Comparison of ENCODE assay signal across 8 mouse cellular contexts in genomic region chr6:32583582-32583981, GRCm38 (mm10). TPM values are rescaled to one million over a fixed set of nuclear protein-coding genes. Genes with fewer than 3 reads are reported as not detected.
A peak's percentile ranks its signal among the peaks of the same experiment; 100 is the strongest.
DNase-seq lines count a peak whose midpoint lies in the region; ATAC-seq lines count a peak whose summit lies in the region.
"Had no signal": no experiment of that assay in that cellular context is flagged by ENCODE, and none has a peak within 500 bp of the region (broad histone marks: within the 10 kb centered on the region; RNA-seq: fewer than 3 reads in every experiment).

No protein-coding gene starts in this region.

- no peaks in the 10 kb centered on the region for H3K36me3 ChIP-seq in limb, embryonic 12.5 days
- no peaks in the 10 kb centered on the region for H3K36me3 ChIP-seq in limb, embryonic 10.5 days
- H3K36me3 ChIP-seq in forebrain, embryonic 15.5 days = no peaks in the 10 kb centered on the region

- H3K9ac ChIP-seq in limb, embryonic 12.5 days (replicated peaks) = no peak overlapping the region
- peak overlapping the region; percentile 41 for H3K9ac ChIP-seq in forebrain, embryonic 15.5 days (replicated peaks)

- WGBS in limb, embryonic 12.5 days = 6% methylated on average over 3 of the region's 3 CpGs
- WGBS in limb, embryonic 10.5 days = 3% methylated on average over 3 of the region's 3 CpGs
- WGBS in forebrain, embryonic 15.5 days = 8% methylated on average over 3 of the region's 3 CpGs

- DNase-seq in limb, embryonic 10.5 days (ENCODE audit: low spot score) = no peak
- DNase-seq in mesoderm, embryonic 11.5 days (ENCODE audit: low read depth, low spot score) = peak; percentile 44
- DNase-seq in right cerebral cortex, postnatal 14 days = peak; percentile 34
- DNase-seq in testis, postnatal 10 days (ENCODE audit: low spot score) = no peak
- DNase-seq in adrenal gland, postnatal 25 days = no peak
- DNase-seq: cerebellum, adult 9-11 months had no signal

- ATAC-seq in limb, embryonic 12.5 days (ENCODE audit: insufficient number of reproducible peaks, insufficient read depth, low FRiP score, low TSS enrichment, low read depth) = no peak
- ATAC-seq in forebrain, embryonic 15.5 days (replicated peaks) = no peak

- no peak overlapping the region for H3K27ac ChIP-seq in limb, embryonic 12.5 days
- H3K27ac ChIP-seq in limb, embryonic 10.5 days = no peak overlapping the region
- no peak overlapping the region for H3K27ac ChIP-seq in forebrain, embryonic 15.5 days (replicated peaks)

- H3K4me2 ChIP-seq in limb, embryonic 12.5 days = peak overlapping the region; percentile 100
- peak overlapping the region; percentile 92 for H3K4me2 ChIP-seq in forebrain, embryonic 15.5 days (replicated peaks)

- peaks cover 58% of the 10 kb centered on the region for H3K27me3 ChIP-seq in limb, embryonic 12.5 days
- peaks cover 62% of the 10 kb centered on the region for H3K27me3 ChIP-seq in limb, embryonic 10.5 days (ENCODE audit: low read depth, poor library complexity, severe bottlenecking)
- no peaks in the 10 kb centered on the region for H3K27me3 ChIP-seq in forebrain, embryonic 15.5 days

- H3K4me1 ChIP-seq in limb, embryonic 12.5 days (replicated peaks) = peaks cover 35% of the 10 kb centered on the region
- peaks cover 48% of the 10 kb centered on the region for H3K4me1 ChIP-seq in limb, embryonic 10.5 days
- peaks cover 57% of the 10 kb centered on the region for H3K4me1 ChIP-seq in forebrain, embryonic 15.5 days

- no peak overlapping the region for H3K4me3 ChIP-seq in limb, embryonic 12.5 days (replicated peaks)
- H3K4me3 ChIP-seq in limb, embryonic 10.5 days = no peak overlapping the region
- peak overlapping the region; percentile 92 for H3K4me3 ChIP-seq in forebrain, embryonic 15.5 days

- H3K9me3 ChIP-seq in limb, embryonic 12.5 days = no peaks in the 10 kb centered on the region
- no peaks in the 10 kb centered on the region for H3K9me3 ChIP-seq in limb, embryonic 10.5 days (replicated peaks)
- H3K9me3 ChIP-seq in forebrain, embryonic 15.5 days = no peaks in the 10 kb centered on the region

RNA-seq across cellular contexts. Expression of gene Plxna4, which starts 4.4 kb away (rescaled TPM):
- polyA plus RNA-seq in limb, embryonic 12.5 days (2016; fragmentation: Nextera tagmentation; extraction: Ambion mirVana) = 6.4 and 6.7 TPM in 2 replicates
- polyA plus RNA-seq in limb, embryonic 10.5 days (2016; fragmentation: Nextera tagmentation; extraction: Ambion mirVana) = 1.1 and 1.9 TPM in 2 replicates
- polyA plus RNA-seq in forebrain, embryonic 15.5 days (2015; fragmentation: Nextera tagmentation; extraction: Ambion mirVana) = 28.7 and 29.6 TPM in 2 replicates
- total RNA-seq in adrenal gland, postnatal 25 days (2021) = 3.6 and 5.0 TPM in 2 replicates

Comparison
In these comparisons a context has a peak if more than half of its experiments do, and no peak if none do; other contexts are left out.
1. DNase-seq: peak in mesoderm, embryonic 11.5 days (single experiment) and right cerebral cortex, postnatal 14 days (single experiment); none in limb, embryonic 10.5 days (single experiment), testis, postnatal 10 days (single experiment) and adrenal gland, postnatal 25 days (single experiment).